Mouse (Mus musculus) ES-Bruce4 (cell line): ENCODE measurements around the gene Gjc2.

Experiments used
- CTCF ChIP-seq: IDR thresholded peaks from one replicate; pipeline ENCODE4 v1.8.1; 2011; ENCODE audit warnings: low read depth, low read length
- EP300 ChIP-seq: IDR thresholded peaks from 2 replicates; pipeline ENCODE4 v1.6.1; 2011; ENCODE audit warnings: low read depth, low read length; ENCODE audit not compliant: insufficient read depth

- TF ChIP-seq CTCF: no peak
- TF ChIP-seq EP300: no peak
Measured at GRCm38 (mm10) chr11:59134373-59134997, 48.5 kb downstream of the Gjc2 start.
